Mouse (Mus musculus) liver, embryonic 14.5 days (tissue): ENCODE results near the gene B430305J03Rik.

Experiments used
- CTCF ChIP-seq: IDR thresholded peaks from 2 replicates; pipeline ENCODE4 v1.5.1; 2016; ENCODE audit warnings: antibody characterized with exemption, low read depth, control low read depth
- EP300 ChIP-seq: IDR thresholded peaks from 2 replicates; pipeline ENCODE4 v1.6.1; 2016; ENCODE audit warnings: antibody characterized with exemption, low read depth

DNA sequence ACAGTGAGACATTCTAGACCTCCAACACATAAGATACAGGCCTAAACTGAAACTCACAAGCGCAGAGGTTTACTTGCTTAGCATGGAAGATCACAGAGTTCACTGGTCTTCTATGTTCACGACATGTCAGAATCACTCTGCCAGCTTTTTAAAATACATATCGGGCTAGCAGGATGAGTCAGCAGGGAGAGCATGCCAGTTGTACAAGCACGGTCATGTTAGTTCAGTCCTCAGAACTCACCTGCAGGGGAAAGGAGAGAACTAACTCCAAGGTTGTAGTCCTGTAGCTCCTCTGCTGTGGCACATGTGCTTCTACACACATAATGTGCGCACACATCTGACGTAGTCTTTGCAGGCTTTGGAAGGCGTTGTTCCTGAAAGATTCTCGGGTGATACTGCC is 10.2 kb upstream of the B430305J03Rik start:
- no peak for TF ChIP-seq CTCF
- TF ChIP-seq EP300 = no peak
